Mouse (Mus musculus) gonadal fat pad, adult 2 months (tissue): Measurements from ENCODE around the gene Copz1. TPM values are rescaled to one million over a fixed set of nuclear protein-coding genes. Genes with fewer than 3 reads are reported as not detected.

Experiments
- DNase-seq: peaks from one replicate; pipeline ENCODE4 v3.0.0-alpha.2; 2012; ENCODE audit warnings: low read depth
- polyA plus RNA-seq: library from polyadenylated mRNA; depleted of rRNA; stranded (reverse); fragments of >200 nt; gene quantifications from 2 replicates; pipeline ENCODE4 v1.2.3, GENCODE M21; 2012; rRNA removed

The Copz1 gene
- polyA plus RNA-seq, 1 experiment: 161 TPM

DNA sequence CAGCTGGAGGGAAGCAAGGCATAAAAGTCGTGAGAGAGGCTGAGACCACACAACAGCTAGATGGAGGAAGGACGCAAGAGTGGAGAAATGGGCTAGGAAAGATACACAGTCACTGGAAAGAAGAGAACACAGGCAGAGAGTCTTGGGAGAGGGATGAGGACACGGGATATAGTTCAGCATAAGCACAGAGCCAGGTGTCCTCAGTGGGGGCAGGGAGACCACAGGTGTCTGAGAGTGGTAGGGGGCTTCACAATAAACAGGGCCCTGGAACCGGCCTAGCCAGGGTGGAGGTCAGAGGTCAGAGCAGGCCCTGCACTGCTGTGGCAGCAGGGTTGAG is 66.3 kb downstream of the Copz1 start:
- DNase-seq: no peak

DNA sequence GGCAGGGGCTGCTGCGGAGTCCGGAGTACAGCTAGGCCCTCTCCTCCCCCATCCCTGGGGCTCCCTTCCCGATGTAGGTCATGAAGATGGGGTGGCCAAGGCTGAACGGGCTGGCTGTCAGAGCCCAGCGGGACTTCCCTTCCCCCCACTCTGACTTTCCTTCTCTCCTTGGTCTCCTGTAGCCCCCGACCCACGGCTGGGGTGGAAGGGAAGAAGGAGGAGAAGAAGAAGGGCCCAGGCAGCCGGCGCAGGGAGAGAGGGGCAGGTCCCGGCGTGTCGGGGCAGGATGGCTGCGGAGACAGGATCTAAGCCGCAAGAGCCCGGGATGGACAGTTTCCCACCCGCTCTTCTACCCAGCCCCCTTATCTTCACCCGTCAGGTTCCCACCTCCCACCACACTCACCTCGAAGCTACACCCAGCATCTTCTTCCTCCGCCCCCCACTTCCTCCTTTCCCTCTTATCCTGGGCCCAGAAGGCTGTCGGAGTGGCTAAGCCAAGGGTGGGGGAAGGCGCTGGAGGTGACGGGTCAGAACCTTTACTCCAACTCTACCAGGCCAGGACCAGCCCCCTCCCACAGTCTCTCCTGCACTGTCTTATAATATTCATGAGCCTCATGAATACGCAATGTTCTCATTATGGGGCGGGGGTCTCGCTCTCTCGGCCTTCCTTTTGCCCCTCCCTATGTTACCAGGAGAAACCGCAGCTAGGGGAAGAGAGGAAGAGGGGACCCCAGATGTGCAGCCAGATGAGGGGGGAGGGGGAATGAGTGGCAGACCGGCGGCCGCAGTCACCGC is 66.8 kb downstream of the Copz1 start:
- DNase-seq: no peak

DNA sequence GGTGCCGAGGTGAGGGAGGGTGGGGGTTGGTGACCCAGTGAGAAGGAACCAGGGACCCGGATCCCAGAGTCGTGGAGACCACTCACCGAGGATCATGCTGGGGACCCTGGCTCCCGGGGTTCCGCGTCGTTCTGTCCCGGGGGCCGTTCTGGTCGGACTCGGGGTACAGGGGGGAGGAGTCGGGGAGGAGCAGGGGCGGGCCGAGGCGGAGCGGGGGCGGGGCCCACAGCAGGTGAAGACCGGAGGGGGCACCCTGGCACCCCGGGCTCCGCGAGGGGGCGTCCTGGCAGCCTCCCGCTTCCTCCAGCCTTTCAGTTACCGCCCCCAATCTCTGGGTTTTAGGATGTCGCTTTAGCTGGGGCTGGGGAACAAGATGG is 67.4 kb downstream of the Copz1 start, which contains the start of gene Zfp385a:
Gene Zfp385a (minus strand): TSS at position 133 of the 377 bp plus-strand sequence.
- no peak for DNase-seq

DNA sequence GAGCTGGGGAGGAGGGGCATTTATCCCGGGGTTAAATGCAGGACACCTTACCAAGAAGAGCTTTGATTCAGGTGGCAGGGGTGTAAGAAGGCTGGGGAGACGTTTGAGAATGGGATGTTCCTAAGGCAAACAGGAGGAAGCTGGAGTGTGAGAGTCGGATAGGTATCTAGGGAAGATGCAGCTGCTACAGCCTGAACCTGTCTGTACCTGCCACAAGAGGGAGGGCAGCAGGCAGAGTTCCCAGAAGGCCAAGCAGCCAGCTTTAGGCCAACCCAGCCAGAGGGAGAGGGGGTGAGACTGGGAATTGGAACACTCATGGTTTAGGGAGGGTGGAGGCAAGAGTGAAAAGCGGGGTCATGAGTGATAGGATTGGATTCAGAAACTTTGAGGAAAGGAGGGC is 68.3 kb downstream of the Copz1 start:
- DNase-seq: no peak

DNA sequence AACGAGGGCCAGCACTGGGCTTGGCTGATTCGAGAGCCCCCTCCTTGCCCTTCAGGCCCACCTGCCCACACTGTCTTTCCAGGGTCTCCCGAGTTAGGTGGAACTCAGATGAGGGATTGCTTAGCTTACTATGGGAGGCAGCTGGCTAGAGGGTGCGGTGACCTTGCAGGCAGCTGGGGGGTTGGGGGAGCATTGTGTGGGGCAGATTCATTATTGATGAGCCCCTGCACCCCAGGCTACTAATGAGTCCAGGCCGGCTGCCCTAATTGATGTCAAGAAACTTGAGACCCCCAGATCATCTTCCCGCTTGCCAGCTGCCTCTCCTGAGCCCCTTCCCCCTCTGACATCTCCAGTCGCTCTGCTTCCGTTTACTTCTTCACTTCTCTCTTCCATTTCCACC is 69.0 kb downstream of the Copz1 start:
- DNase-seq: no peak

DNA sequence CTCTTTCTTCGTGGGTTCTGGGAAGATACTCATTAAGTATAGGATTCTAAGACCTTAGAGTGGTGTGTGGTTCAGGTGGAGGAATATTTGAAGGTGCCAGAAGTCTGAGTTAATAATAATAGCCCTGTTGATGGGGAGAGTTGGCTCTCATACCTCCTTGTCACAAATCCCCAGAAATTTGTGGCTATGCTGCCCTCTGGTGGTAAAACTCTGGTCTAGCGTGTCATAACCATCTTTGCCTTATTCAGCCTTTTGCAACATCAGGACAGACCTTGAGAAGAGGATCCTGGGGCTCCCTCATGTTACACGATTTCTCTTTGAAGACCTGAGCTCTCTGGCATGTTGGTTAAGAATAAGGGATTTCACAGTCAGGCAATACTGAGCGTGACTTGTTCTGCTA is 69.9 kb downstream of the Copz1 start:
- DNase-seq: no peak

DNA sequence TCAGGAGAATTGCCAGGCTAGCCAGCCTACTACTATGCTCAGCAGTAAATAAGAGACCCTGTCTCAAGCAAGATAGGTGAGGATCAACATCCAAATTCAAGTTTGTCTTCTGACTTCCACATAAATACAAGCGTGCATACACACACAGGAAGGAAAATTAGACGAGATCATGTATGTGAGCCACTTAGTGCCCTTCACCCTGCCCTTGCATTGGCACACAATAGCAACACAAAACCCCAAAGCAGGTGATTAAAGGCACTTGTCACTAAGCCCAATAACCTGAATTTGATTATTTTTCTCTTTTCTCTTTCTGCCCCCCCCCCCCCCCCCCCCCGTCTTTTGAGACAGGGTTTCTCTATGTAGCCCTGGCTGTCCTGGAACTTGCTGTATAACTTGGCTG is 70.5 kb downstream of the Copz1 start:
- DNase-seq: no peak

DNA sequence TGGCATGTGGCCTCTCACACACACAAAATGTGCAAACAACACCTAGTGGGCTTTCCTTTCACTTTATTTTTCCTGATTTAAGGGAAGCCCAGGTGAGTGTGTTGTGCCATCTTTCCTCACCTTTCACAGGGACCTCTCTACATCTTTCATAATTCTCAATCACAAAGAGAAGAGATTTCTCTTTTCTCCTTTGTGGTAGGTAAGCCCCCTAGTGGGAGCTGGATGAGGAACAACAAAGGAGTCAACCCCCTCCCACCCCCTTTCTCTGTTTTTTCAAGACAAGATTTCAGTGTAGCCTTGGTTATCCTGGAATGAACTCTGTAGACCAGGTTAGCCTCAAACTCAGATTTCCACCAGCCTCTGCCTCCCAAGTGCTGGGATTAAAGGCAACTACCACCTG is 71.0 kb downstream of the Copz1 start:
- no peak for DNase-seq

DNA sequence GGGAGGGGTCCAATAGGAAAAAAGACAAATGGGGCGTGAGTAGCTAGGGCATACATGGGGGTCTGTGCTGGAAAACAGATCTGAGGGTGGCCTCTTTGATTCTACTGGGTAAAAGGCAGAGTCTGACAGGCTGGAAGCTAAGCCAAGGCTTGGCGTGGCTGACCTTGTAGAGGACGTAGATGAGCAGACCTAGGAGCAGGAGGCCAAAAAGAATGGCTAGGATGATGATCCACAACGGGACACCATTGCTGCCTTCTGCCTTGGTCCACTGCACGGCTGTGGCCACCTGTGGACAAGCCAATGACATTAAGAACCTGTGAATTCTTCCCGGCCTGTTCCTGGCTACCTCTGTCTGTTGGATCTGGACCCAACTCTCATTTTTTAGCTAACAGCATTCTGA is 73.3 kb downstream of the Copz1 start:
- no peak for DNase-seq

DNA sequence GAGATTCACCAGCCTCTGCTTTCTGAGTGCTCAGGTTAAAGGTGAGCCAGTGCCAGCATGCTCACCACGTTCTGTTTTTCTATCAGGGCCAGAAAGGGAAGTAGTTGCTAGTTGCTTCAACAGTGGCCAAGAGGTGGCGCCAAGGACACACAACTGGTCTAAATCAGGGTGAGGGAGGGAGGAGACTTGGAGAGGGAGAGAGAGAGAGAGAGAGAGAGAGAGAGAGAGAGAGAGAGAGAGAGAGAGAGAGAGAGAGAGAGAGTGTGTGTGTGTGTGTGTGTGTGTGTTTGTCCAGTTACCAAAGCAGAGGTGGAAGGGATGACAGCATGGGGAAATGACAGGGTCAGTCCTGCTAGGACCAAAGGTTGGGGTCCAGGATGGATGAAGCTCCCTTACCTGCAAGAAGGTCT is 74.8 kb downstream of the Copz1 start:
- DNase-seq: no peak

Other genes with a start within 250 kb of the Copz1 start
- 16.1 and 17.5 TPM in 2 replicates for gene Smug1, start 105.6 kb upstream of the Copz1 start, polyA plus RNA-seq
- 33.3 and 42.5 TPM in 2 replicates for gene Cbx5, start 32.9 kb upstream of the Copz1 start, polyA plus RNA-seq
- gene Hnrnpa1, start 32.3 kb upstream of the Copz1 start, polyA plus RNA-seq: 83.1 and 114 TPM in 2 replicates
- gene Nfe2, start 14.3 kb upstream of the Copz1 start, polyA plus RNA-seq: 0.63 and 1.8 TPM in 2 replicates
- 0.39 and 1.4 TPM in 2 replicates for gene Gpr84, start 37.9 kb downstream of the Copz1 start, polyA plus RNA-seq
- gene Zfp385a, start 67.4 kb downstream of the Copz1 start, polyA plus RNA-seq: 17.8 and 23.7 TPM in 2 replicates
- gene Itga5, start 94.0 kb downstream of the Copz1 start, polyA plus RNA-seq: 19.1 and 20.6 TPM in 2 replicates
- 0.55 and 1.2 TPM in 2 replicates for gene Gtsf1, start 157.8 kb downstream of the Copz1 start, polyA plus RNA-seq
- 0.41 TPM in 1 of 2 replicates, not detected in the other for gene Gtsf2, start 175.8 kb downstream of the Copz1 start, polyA plus RNA-seq
- 8.8 and 9.6 TPM in 2 replicates for gene Nckap1l, start 181.1 kb downstream of the Copz1 start, polyA plus RNA-seq
- 5.2 and 6.6 TPM in 2 replicates for gene Pde1b, start 230.3 kb downstream of the Copz1 start, polyA plus RNA-seq